Mouse (Mus musculus) megakaryocyte, embryonic 14.5 days (primary cell): ENCODE results near the gene Hist4h4.

Source experiments
- FLI1 ChIP-seq: IDR thresholded peaks from 2 replicates; pipeline ENCODE4 v1.6.1; 2012; ENCODE audit warnings: low read length, inconsistent platforms, mixed read lengths
- GATA1 ChIP-seq: IDR thresholded peaks from 3 replicates; pipeline ENCODE4 v1.6.1; 2012; ENCODE audit warnings: mixed read lengths, low read length, inconsistent platforms, borderline replicate concordance

- TF ChIP-seq GATA1 (no peak), FLI1 (no peak)
Measured at GRCm38 (mm10) chr6:136824987-136825386, 20.8 kb upstream of the Hist4h4 start.
